Mouse (Mus musculus): ENCODE measurements around the gene 4930550C14Rik. TPM values are rescaled to one million over a fixed set of nuclear protein-coding genes. Genes with fewer than 3 reads are reported as not detected.

The 4930550C14Rik gene
- polyA plus RNA-seq, 1 experiment from 2014 or later = 0.85 TPM

- no peaks in the 10 kb centered on the region for H3K36me3 ChIP-seq (ENCODE audit: control insufficient read depth, insufficient read depth, low read length)
- no peak for ATAC-seq (replicated peaks; ENCODE audit: low FRiP score)
- no peak for DNase-seq (ENCODE audit: low spot score)
- H3K9me3 ChIP-seq (ENCODE audit: control insufficient read depth, low read length) = no peaks in the 10 kb centered on the region
- no peaks in the 10 kb centered on the region for H3K4me1 ChIP-seq (replicated peaks; ENCODE audit: control insufficient read depth, insufficient read depth, low read length)
- H3K4me3 ChIP-seq (ENCODE audit: low read depth, low read length) = no peak overlapping the region
- H3K27ac ChIP-seq (ENCODE audit: low read depth, low read length) = no peak overlapping the region
- no peak overlapping the region for H3K4me2 ChIP-seq
- H3K27me3 ChIP-seq (replicated peaks; ENCODE audit: control insufficient read depth, insufficient read depth, low read length) = no peaks in the 10 kb centered on the region
- 78% methylated on average over 5 of the region's 5 CpGs for WGBS
- H3K9ac ChIP-seq (ENCODE audit: low read depth, low read length) = no peak overlapping the region
These were observed 21.0 kb upstream of the 4930550C14Rik start for GRCm38 (mm10) chr9:53381113-53381615.

- ATAC-seq (replicated peaks; ENCODE audit: low FRiP score) (peak; percentile 79), DNase-seq (ENCODE audit: low spot score) (peak; percentile 74)
- under 1% methylated on average over 75 of the region's 75 CpGs for WGBS
- H3K9ac ChIP-seq (ENCODE audit: low read depth, low read length) = peak within 1 kb of the TSS; percentile 78
- no peaks in the 10 kb centered on the region for H3K4me1 ChIP-seq (replicated peaks; ENCODE audit: control insufficient read depth, insufficient read depth, low read length)
- H3K4me3 ChIP-seq (ENCODE audit: low read depth, low read length) = peak within 1 kb of the TSS; percentile 68
- H3K27me3 ChIP-seq (replicated peaks; ENCODE audit: control insufficient read depth, insufficient read depth, low read length) = no peaks in the 10 kb centered on the region
- no peaks in the 10 kb centered on the region for H3K36me3 ChIP-seq (ENCODE audit: control insufficient read depth, insufficient read depth, low read length)
- peak within 1 kb of the TSS; percentile 96 for H3K4me2 ChIP-seq
- peak within 1 kb of the TSS; percentile 85 for H3K27ac ChIP-seq (ENCODE audit: low read depth, low read length)
- no peaks in the 10 kb centered on the region for H3K9me3 ChIP-seq (ENCODE audit: control insufficient read depth, low read length)
These were observed 17.9 kb upstream of the 4930550C14Rik start, which contains the start of gene Kdelc2 for GRCm38 (mm10) chr9:53383951-53384866. TSS of gene Kdelc2 (plus strand) at chr9:53384025.

- Histone ChIP-seq H3K36me3 (ENCODE audit: control insufficient read depth, insufficient read depth, low read length) (no peaks in the 10 kb centered on the region), H3K9me3 (ENCODE audit: control insufficient read depth, low read length) (no peaks in the 10 kb centered on the region), H3K27me3 (replicated peaks; ENCODE audit: control insufficient read depth, insufficient read depth, low read length) (no peaks in the 10 kb centered on the region), H3K4me3 (ENCODE audit: low read depth, low read length) (peak overlapping the region; percentile 68), H3K4me2 (peak overlapping the region; percentile 96), H3K27ac (ENCODE audit: low read depth, low read length) (peak overlapping the region; percentile 85), H3K9ac (ENCODE audit: low read depth, low read length) (peak overlapping the region; percentile 78), H3K4me1 (replicated peaks; ENCODE audit: control insufficient read depth, insufficient read depth, low read length) (no peaks in the 10 kb centered on the region)
- DNase-seq (ENCODE audit: low spot score) = peak; percentile 42
- 18% methylated on average over 8 of the region's 8 CpGs for WGBS
- ATAC-seq (replicated peaks; ENCODE audit: low FRiP score) = no peak
These were observed 17.3 kb upstream of the 4930550C14Rik start for GRCm38 (mm10) chr9:53384873-53385272.

- Histone ChIP-seq H3K27ac (ENCODE audit: low read depth, low read length) (no peak overlapping the region), H3K9me3 (ENCODE audit: control insufficient read depth, low read length) (no peaks in the 10 kb centered on the region), H3K9ac (ENCODE audit: low read depth, low read length) (no peak overlapping the region), H3K4me3 (ENCODE audit: low read depth, low read length) (no peak overlapping the region), H3K27me3 (replicated peaks; ENCODE audit: control insufficient read depth, insufficient read depth, low read length) (no peaks in the 10 kb centered on the region), H3K4me1 (replicated peaks; ENCODE audit: control insufficient read depth, insufficient read depth, low read length) (no peaks in the 10 kb centered on the region), H3K36me3 (ENCODE audit: control insufficient read depth, insufficient read depth, low read length) (no peaks in the 10 kb centered on the region), H3K4me2 (no peak overlapping the region)
- ATAC-seq (replicated peaks; ENCODE audit: low FRiP score) (no peak), DNase-seq (ENCODE audit: low spot score) (no peak)
- WGBS = 52% methylated on average over 2 of the region's 2 CpGs
These were observed 14.7 kb upstream of the 4930550C14Rik start for GRCm38 (mm10) chr9:53387431-53387830.

GRCm38 (mm10) chr9:53389109-53389508 lies 13.0 kb upstream of the 4930550C14Rik start:
- Histone ChIP-seq H3K9ac (ENCODE audit: low read depth, low read length) (no peak overlapping the region), H3K4me1 (replicated peaks; ENCODE audit: control insufficient read depth, insufficient read depth, low read length) (no peaks in the 10 kb centered on the region), H3K4me2 (no peak overlapping the region), H3K36me3 (ENCODE audit: control insufficient read depth, insufficient read depth, low read length) (no peaks in the 10 kb centered on the region), H3K9me3 (ENCODE audit: control insufficient read depth, low read length) (no peaks in the 10 kb centered on the region), H3K27me3 (replicated peaks; ENCODE audit: control insufficient read depth, insufficient read depth, low read length) (no peaks in the 10 kb centered on the region), H3K27ac (ENCODE audit: low read depth, low read length) (no peak overlapping the region), H3K4me3 (ENCODE audit: low read depth, low read length) (no peak overlapping the region)
- DNase-seq (ENCODE audit: low spot score) (no peak), ATAC-seq (replicated peaks; ENCODE audit: low FRiP score) (no peak)
- 85% methylated on average over 3 of the region's 3 CpGs for WGBS

GRCm38 (mm10) chr9:53390136-53390535 lies 12.0 kb upstream of the 4930550C14Rik start:
- H3K4me1 ChIP-seq (replicated peaks; ENCODE audit: control insufficient read depth, insufficient read depth, low read length) = no peaks in the 10 kb centered on the region
- H3K27me3 ChIP-seq (replicated peaks; ENCODE audit: control insufficient read depth, insufficient read depth, low read length) = no peaks in the 10 kb centered on the region
- ATAC-seq (replicated peaks; ENCODE audit: low FRiP score) (no peak), DNase-seq (ENCODE audit: low spot score) (no peak)
- WGBS = 71% methylated on average over 7 of the region's 7 CpGs
- no peak overlapping the region for H3K9ac ChIP-seq (ENCODE audit: low read depth, low read length)
- no peak overlapping the region for H3K4me3 ChIP-seq (ENCODE audit: low read depth, low read length)
- no peak overlapping the region for H3K27ac ChIP-seq (ENCODE audit: low read depth, low read length)
- H3K36me3 ChIP-seq (ENCODE audit: control insufficient read depth, insufficient read depth, low read length) = no peaks in the 10 kb centered on the region
- H3K9me3 ChIP-seq (ENCODE audit: control insufficient read depth, low read length) = no peaks in the 10 kb centered on the region
- no peak overlapping the region for H3K4me2 ChIP-seq

GRCm38 (mm10) chr9:53397685-53398387 lies 4.3 kb upstream of the 4930550C14Rik start:
- Histone ChIP-seq H3K27me3 (replicated peaks; ENCODE audit: control insufficient read depth, insufficient read depth, low read length) (no peaks in the 10 kb centered on the region), H3K4me2 (no peak overlapping the region), H3K36me3 (ENCODE audit: control insufficient read depth, insufficient read depth, low read length) (no peaks in the 10 kb centered on the region), H3K9me3 (ENCODE audit: control insufficient read depth, low read length) (no peaks in the 10 kb centered on the region), H3K4me1 (replicated peaks; ENCODE audit: control insufficient read depth, insufficient read depth, low read length) (peaks cover 3% of the 10 kb centered on the region; the same call in 1 of the 2 replicates), H3K4me3 (ENCODE audit: low read depth, low read length) (no peak overlapping the region), H3K27ac (ENCODE audit: low read depth, low read length) (no peak overlapping the region), H3K9ac (ENCODE audit: low read depth, low read length) (no peak overlapping the region)
- DNase-seq (ENCODE audit: low spot score) (no peak), ATAC-seq (replicated peaks; ENCODE audit: low FRiP score) (no peak; the same call in 1 of the 2 replicates)
- WGBS = 67% methylated on average over 13 of the region's 13 CpGs

- Histone ChIP-seq H3K9me3 (ENCODE audit: control insufficient read depth, low read length) (no peaks in the 10 kb centered on the region), H3K4me3 (ENCODE audit: low read depth, low read length) (no peak overlapping the region), H3K4me2 (no peak overlapping the region), H3K27me3 (replicated peaks; ENCODE audit: control insufficient read depth, insufficient read depth, low read length) (no peaks in the 10 kb centered on the region), H3K27ac (ENCODE audit: low read depth, low read length) (no peak overlapping the region), H3K36me3 (ENCODE audit: control insufficient read depth, insufficient read depth, low read length) (no peaks in the 10 kb centered on the region), H3K9ac (ENCODE audit: low read depth, low read length) (no peak overlapping the region), H3K4me1 (replicated peaks; ENCODE audit: control insufficient read depth, insufficient read depth, low read length) (peaks cover 3% of the 10 kb centered on the region; the same call in 1 of the 2 replicates)
- WGBS = 6% methylated on average over 5 of the region's 5 CpGs
- ATAC-seq (replicated peaks; ENCODE audit: low FRiP score) = no peak; the same call in 1 of the 2 replicates
- peak; percentile 57 for DNase-seq (ENCODE audit: low spot score)
These were observed 3.8 kb upstream of the 4930550C14Rik start for GRCm38 (mm10) chr9:53398388-53398700.

All from liver, embryonic 11.5 days (tissue).